Mouse (Mus musculus) liver, embryonic 12.5 days (tissue): ENCODE data around the gene Cbarp. TPM values are rescaled to one million over a fixed set of nuclear protein-coding genes. Genes with fewer than 3 reads are reported as not detected.
A peak's percentile ranks its signal among the peaks of the same experiment; 100 is the strongest.

Experiments used
- ATAC-seq: fragments of 200-750 bp; cut with Nextera tagmentation; 2 replicates; pipeline ENCODE4 v1.8.0; 2017; ENCODE audit warnings: moderate number of reproducible peaks, mild to moderate bottlenecking, moderate library complexity
- H3K27ac ChIP-seq: fragments of 300-500 bp; sonication (generic); 2 replicates; pipeline ENCODE4 v1.5.1; 2016; ENCODE audit warnings: mild to moderate bottlenecking
- H3K27me3 ChIP-seq: fragments of 300-500 bp; sonication (generic); replicated peaks from 2 replicates; pipeline ENCODE4 v1.6.1; 2016; ENCODE audit warnings: mild to moderate bottlenecking, moderate library complexity
- H3K36me3 ChIP-seq: fragments of 300-500 bp; sonication (generic); 2 replicates; pipeline ENCODE4 v1.6.1; 2016; ENCODE audit warnings: mild to moderate bottlenecking, moderate library complexity
- H3K4me1 ChIP-seq: fragments of 300-500 bp; sonication (generic); 2 replicates; pipeline ENCODE4 v1.6.1; 2016
- H3K4me2 ChIP-seq: fragments of 300-500 bp; sonication (generic); 2 replicates; pipeline ENCODE4 v1.6.1; 2016; ENCODE audit warnings: mild to moderate bottlenecking, moderate library complexity
- H3K4me3 ChIP-seq: fragments of 300-500 bp; sonication (generic); 2 replicates; pipeline ENCODE4 v1.5.1; 2016; ENCODE audit warnings: mild to moderate bottlenecking, moderate library complexity
- H3K9ac ChIP-seq: fragments of 300-500 bp; sonication (generic); 2 replicates; pipeline ENCODE4 v1.6.1; 2016; ENCODE audit warnings: mild to moderate bottlenecking, moderate library complexity
- H3K9me3 ChIP-seq: fragments of 300-500 bp; sonication (generic); replicated peaks from 2 replicates; pipeline ENCODE4 v1.6.1; 2016; ENCODE audit warnings: mild to moderate bottlenecking, moderate library complexity
- WGBS: fragments of 180-500 bp; shearing (Covaris S2); methylation state at CpG from one replicate; pipeline ENCODE4 v1.1.7; 2016; ENCODE audit not compliant: insufficient replicate concordance; 5-methylcytosine and 5-hydroxymethylcytosine counted together
- polyA plus RNA-seq: library from polyadenylated mRNA; unstranded; fragments of >200 nt; fragmentation: Nextera tagmentation; extraction: Ambion mirVana; gene quantifications from 2 replicates; pipeline ENCODE4 v1.2.1, GENCODE M21; 2016

The Cbarp gene
- 0.94 and 0.96 TPM in 2 replicates for polyA plus RNA-seq

- 70% methylated on average over 10 of the region's 10 CpGs for WGBS
Measured at GRCm38 (mm10) chr10:80140666-80141035, at the start of gene Cbarp. Cbarp (minus strand) TSS chr10:80140835.

GRCm38 (mm10) chr10:80189999-80190398 is 49.4 kb upstream of the Cbarp start:
- Histone ChIP-seq H3K27me3 (peaks cover 97% of the 10 kb centered on the region), H3K9me3 (no peaks in the 10 kb centered on the region), H3K4me2 (peak overlapping the region; percentile 64), H3K4me1 (peaks cover 28% of the 10 kb centered on the region), H3K27ac (no peak overlapping the region), H3K9ac (no peak overlapping the region), H3K36me3 (no peaks in the 10 kb centered on the region), H3K4me3 (peak overlapping the region; percentile 39)
- ATAC-seq, result no peak
- 5% methylated on average over 21 of the region's 21 CpGs for WGBS

More at GRCm38 (mm10) chr10:80140666-80141035, at the start of gene Cbarp:
- Histone ChIP-seq H3K4me1 (peaks cover 86% of the 10 kb centered on the region), H3K9ac (peak within 1 kb of the TSS; percentile 71), H3K4me2 (peak within 1 kb of the TSS; percentile 97), H3K36me3 (peaks cover 25% of the 10 kb centered on the region), H3K27me3 (peaks cover 44% of the 10 kb centered on the region), H3K4me3 (peak within 1 kb of the TSS; percentile 76), H3K9me3 (no peaks in the 10 kb centered on the region), H3K27ac (peak within 1 kb of the TSS; percentile 94)
- ATAC-seq, result no peak

GRCm38 (mm10) chr10:80188453-80189024 is 47.9 kb upstream of the Cbarp start:
- no peak overlapping the region for H3K4me3 ChIP-seq
- no peak overlapping the region for H3K4me2 ChIP-seq
- peaks cover 98% of the 10 kb centered on the region for H3K27me3 ChIP-seq
- H3K36me3 ChIP-seq, result no peaks in the 10 kb centered on the region
- no peak overlapping the region for H3K27ac ChIP-seq
- no peak overlapping the region for H3K9ac ChIP-seq
- no peak for ATAC-seq
- H3K9me3 ChIP-seq, result no peaks in the 10 kb centered on the region
- H3K4me1 ChIP-seq, result peaks cover 18% of the 10 kb centered on the region
- 69% methylated on average over 15 of the region's 15 CpGs for WGBS

GRCm38 (mm10) chr10:80187739-80188138 is 47.1 kb upstream of the Cbarp start:
- Histone ChIP-seq H3K4me2 (no peak overlapping the region), H3K27me3 (peaks cover 98% of the 10 kb centered on the region), H3K4me3 (no peak overlapping the region), H3K4me1 (peaks cover 14% of the 10 kb centered on the region), H3K27ac (no peak overlapping the region), H3K9ac (no peak overlapping the region), H3K36me3 (no peaks in the 10 kb centered on the region), H3K9me3 (no peaks in the 10 kb centered on the region)
- ATAC-seq, result no peak
- 76% methylated on average over 10 of the region's 10 CpGs for WGBS

GRCm38 (mm10) chr10:80186649-80187048 is 46.0 kb upstream of the Cbarp start:
- WGBS, result 26% methylated on average over 27 of the region's 27 CpGs
- Histone ChIP-seq H3K4me1 (peaks cover 14% of the 10 kb centered on the region), H3K9ac (no peak overlapping the region), H3K27ac (no peak overlapping the region), H3K4me2 (no peak overlapping the region), H3K27me3 (peaks cover 98% of the 10 kb centered on the region), H3K4me3 (no peak overlapping the region), H3K36me3 (no peaks in the 10 kb centered on the region), H3K9me3 (no peaks in the 10 kb centered on the region)
- ATAC-seq, result no peak

- Histone ChIP-seq H3K36me3 (no peaks in the 10 kb centered on the region), H3K4me1 (peaks cover 15% of the 10 kb centered on the region), H3K4me2 (no peak overlapping the region), H3K9ac (no peak overlapping the region), H3K9me3 (no peaks in the 10 kb centered on the region), H3K27me3 (peaks cover 98% of the 10 kb centered on the region), H3K4me3 (no peak overlapping the region), H3K27ac (no peak overlapping the region)
- whole genome bisulfite sequencing, result 74% methylated on average over 7 of the region's 7 CpGs
- no peak for ATAC-seq
Measured at GRCm38 (mm10) chr10:80182547-80182946, 41.9 kb upstream of the Cbarp start.

- no peaks in the 10 kb centered on the region for H3K36me3 ChIP-seq
- peaks cover 90% of the 10 kb centered on the region for H3K27me3 ChIP-seq
- H3K4me3 ChIP-seq, result no peak overlapping the region
- no peak for ATAC-seq
- WGBS, result 53% methylated on average over 5 of the region's 5 CpGs
- peaks cover 15% of the 10 kb centered on the region for H3K4me1 ChIP-seq
- no peak overlapping the region for H3K9ac ChIP-seq
- H3K4me2 ChIP-seq, result peak overlapping the region; percentile 7; the same call in 1 of the 2 replicates
- H3K9me3 ChIP-seq, result no peaks in the 10 kb centered on the region
- no peak overlapping the region for H3K27ac ChIP-seq
Measured at GRCm38 (mm10) chr10:80180823-80181222, 40.2 kb upstream of the Cbarp start.

GRCm38 (mm10) chr10:80180288-80180687 is 39.7 kb upstream of the Cbarp start:
- Histone ChIP-seq H3K27ac (no peak overlapping the region), H3K4me1 (peaks cover 20% of the 10 kb centered on the region), H3K9ac (peak overlapping the region; percentile 62; the same call in 1 of the 2 replicates), H3K36me3 (no peaks in the 10 kb centered on the region), H3K4me2 (peak overlapping the region; percentile 78), H3K27me3 (peaks cover 84% of the 10 kb centered on the region), H3K4me3 (peak overlapping the region; percentile 60), H3K9me3 (no peaks in the 10 kb centered on the region)
- 53% methylated on average over 6 of the region's 6 CpGs for WGBS
- ATAC-seq, result no peak

GRCm38 (mm10) chr10:80179068-80180051 is 38.7 kb upstream of the Cbarp start, which contains the start of gene Efna2:
Efna2 (plus strand) TSS chr10:80179482.
- Histone ChIP-seq H3K4me2 (peak within 1 kb of the TSS; percentile 78), H3K27ac (no peak within 1 kb of the TSS), H3K9ac (peak within 1 kb of the TSS; percentile 62), H3K36me3 (no peaks in the 10 kb centered on the region), H3K27me3 (peaks cover 77% of the 10 kb centered on the region), H3K9me3 (no peaks in the 10 kb centered on the region), H3K4me3 (peak within 1 kb of the TSS; percentile 60), H3K4me1 (peaks cover 29% of the 10 kb centered on the region)
- ATAC-seq, result peak; percentile 3; the same call in 1 of the 2 replicates
- 2% methylated on average over 71 of the region's 106 CpGs for WGBS

- H3K9me3 ChIP-seq, result no peaks in the 10 kb centered on the region
- no peak overlapping the region for H3K4me2 ChIP-seq
- H3K36me3 ChIP-seq, result no peaks in the 10 kb centered on the region
- no peak overlapping the region for H3K27ac ChIP-seq
- H3K4me3 ChIP-seq, result no peak overlapping the region
- peaks cover 41% of the 10 kb centered on the region for H3K4me1 ChIP-seq
- peaks cover 60% of the 10 kb centered on the region for H3K27me3 ChIP-seq
- ATAC-seq, result no peak
- no peak overlapping the region for H3K9ac ChIP-seq
- WGBS, result 60% methylated on average over 7 of the region's 7 CpGs
Measured at GRCm38 (mm10) chr10:80177441-80178279, 37.0 kb upstream of the Cbarp start.

GRCm38 (mm10) chr10:80176270-80176834 is 35.7 kb upstream of the Cbarp start:
- Histone ChIP-seq H3K27me3 (peaks cover 47% of the 10 kb centered on the region), H3K27ac (no peak overlapping the region), H3K4me2 (no peak overlapping the region), H3K9ac (no peak overlapping the region), H3K4me3 (no peak overlapping the region), H3K36me3 (peaks cover 10% of the 10 kb centered on the region), H3K9me3 (no peaks in the 10 kb centered on the region), H3K4me1 (peaks cover 54% of the 10 kb centered on the region)
- WGBS, result 66% methylated on average over 5 of the region's 5 CpGs
- no peak for ATAC-seq
